Mouse (Mus musculus): Measurements from ENCODE around the gene Tm9sf3.

GRCm38 (mm10) chr19:41279724-41280244 lies 16.0 kb upstream of the Tm9sf3 start:
- TF ChIP-seq CTCF (IDR thresholded peaks at IDR 0.05; ENCODE audit: low read depth) (no peak), EP300 (IDR thresholded peaks at IDR 0.05; ENCODE audit: low read depth) (no peak)
